Mouse (Mus musculus) limb, embryonic 13.5 days (tissue): Measurements from ENCODE around the gene Tardbp. TPM values are rescaled to one million over a fixed set of nuclear protein-coding genes. Genes with fewer than 3 reads are reported as not detected.

ENCODE experiments used
- ATAC-seq: fragments of 200-750 bp; cut with Nextera tagmentation; 2 replicates; pipeline ENCODE4 v1.8.0; 2017; ENCODE audit warnings: low read depth, moderate number of reproducible peaks, moderate TSS enrichment; ENCODE audit not compliant: low FRiP score
- H3K27ac ChIP-seq: fragments of 300-500 bp; sonication (generic); 2 replicates; pipeline ENCODE4 v1.5.1; 2015; ENCODE audit warnings: inconsistent platforms, mild to moderate bottlenecking, moderate library complexity
- H3K27me3 ChIP-seq: fragments of 300-500 bp; sonication (generic); 2 replicates; pipeline ENCODE4 v1.6.1; 2015; ENCODE audit warnings: mild to moderate bottlenecking, inconsistent platforms
- H3K36me3 ChIP-seq: fragments of 300-500 bp; sonication (generic); 2 replicates; pipeline ENCODE4 v1.6.1; 2015; ENCODE audit warnings: inconsistent platforms, mild to moderate bottlenecking, moderate library complexity
- H3K4me1 ChIP-seq: fragments of 300-500 bp; sonication (generic); 2 replicates; pipeline ENCODE4 v1.6.1; 2015; ENCODE audit warnings: inconsistent platforms
- H3K4me2 ChIP-seq: fragments of 300-500 bp; sonication (generic); replicated peaks from 2 replicates; pipeline ENCODE4 v1.6.1; 2015; ENCODE audit warnings: inconsistent platforms, mild to moderate bottlenecking, moderate library complexity
- H3K4me3 ChIP-seq: fragments of 300-500 bp; sonication (generic); 2 replicates; pipeline ENCODE4 v1.5.1; 2015; ENCODE audit warnings: moderate library complexity, mild to moderate bottlenecking, inconsistent platforms
- H3K9ac ChIP-seq: fragments of 300-500 bp; sonication (generic); 2 replicates; pipeline ENCODE4 v1.6.1; 2015; ENCODE audit warnings: mild to moderate bottlenecking, inconsistent platforms
- H3K9me3 ChIP-seq: fragments of 300-500 bp; sonication (generic); 2 replicates; pipeline ENCODE4 v1.6.1; 2016; ENCODE audit warnings: inconsistent platforms
- WGBS: fragments of 180-500 bp; shearing (Covaris S2); methylation state at CpG from one replicate; pipeline ENCODE4 v1.1.7; 2015; 5-methylcytosine and 5-hydroxymethylcytosine counted together
- polyA plus RNA-seq: library from polyadenylated mRNA; unstranded; fragments of >200 nt; fragmentation: Nextera tagmentation; extraction: Ambion mirVana; gene quantifications from 2 replicates; pipeline ENCODE4 v1.2.1, GENCODE M21; 2015

The Tardbp gene
- polyA plus RNA-seq, 1 experiment from 2014 or later: 363 TPM

DNA sequence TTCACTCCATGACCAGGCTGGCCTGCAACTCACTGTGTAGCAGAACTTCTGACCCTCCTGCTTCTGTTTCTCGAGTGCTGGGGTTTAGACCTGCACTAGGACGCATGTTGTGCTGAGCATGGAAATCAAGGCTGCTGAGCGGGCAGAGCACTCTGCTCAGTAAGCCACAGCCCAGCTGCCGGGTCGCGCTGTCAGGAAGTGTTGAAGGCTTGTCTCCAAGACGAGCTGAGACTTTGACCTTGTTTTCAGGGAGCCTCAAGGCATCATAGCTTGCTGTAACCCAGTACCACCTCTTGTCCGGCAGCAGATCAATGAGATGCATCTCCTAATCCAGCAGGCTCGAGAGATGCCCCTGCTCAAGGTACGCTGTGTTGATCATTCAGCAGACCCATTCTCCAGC, 56.7 kb downstream of the Tardbp start:
- no peaks in the 10 kb centered on the region for H3K4me1 ChIP-seq
- no peak overlapping the region for H3K27ac ChIP-seq
- peaks cover 100% of the 10 kb centered on the region for H3K36me3 ChIP-seq
- H3K27me3 ChIP-seq: no peaks in the 10 kb centered on the region
- no peak overlapping the region for H3K4me2 ChIP-seq
- ATAC-seq: no peak
- WGBS: 88% methylated on average over 10 of the region's 10 CpGs
- H3K9ac ChIP-seq: no peak overlapping the region
- no peaks in the 10 kb centered on the region for H3K9me3 ChIP-seq
- H3K4me3 ChIP-seq: no peak overlapping the region

DNA sequence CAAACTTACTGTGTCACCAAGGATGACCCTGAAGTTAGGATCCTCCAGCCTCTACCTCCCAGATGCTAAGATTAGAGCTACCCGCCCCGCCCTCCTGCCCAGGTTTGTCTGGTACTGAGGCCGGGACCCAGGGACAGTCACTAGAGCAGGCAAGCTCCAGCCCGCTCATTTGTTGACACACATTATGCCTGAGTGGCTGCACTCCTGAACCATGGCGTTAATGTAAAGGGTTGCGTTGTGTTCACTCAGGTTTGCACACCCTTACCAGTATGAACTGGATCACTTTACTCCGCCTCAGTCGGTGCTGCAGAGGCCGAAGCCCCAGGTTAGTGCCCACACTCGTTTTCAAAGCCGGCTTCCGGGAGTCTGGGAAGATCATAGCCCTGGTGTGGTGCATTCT, 63.2 kb downstream of the Tardbp start:
- no peak for ATAC-seq
- Histone ChIP-seq H3K9me3 (no peaks in the 10 kb centered on the region), H3K4me2 (no peak overlapping the region), H3K4me1 (peaks cover 6% of the 10 kb centered on the region), H3K27ac (no peak overlapping the region), H3K9ac (no peak overlapping the region), H3K4me3 (no peak overlapping the region), H3K36me3 (peaks cover 90% of the 10 kb centered on the region), H3K27me3 (no peaks in the 10 kb centered on the region)
- 95% methylated on average over 12 of the region's 12 CpGs for WGBS

DNA sequence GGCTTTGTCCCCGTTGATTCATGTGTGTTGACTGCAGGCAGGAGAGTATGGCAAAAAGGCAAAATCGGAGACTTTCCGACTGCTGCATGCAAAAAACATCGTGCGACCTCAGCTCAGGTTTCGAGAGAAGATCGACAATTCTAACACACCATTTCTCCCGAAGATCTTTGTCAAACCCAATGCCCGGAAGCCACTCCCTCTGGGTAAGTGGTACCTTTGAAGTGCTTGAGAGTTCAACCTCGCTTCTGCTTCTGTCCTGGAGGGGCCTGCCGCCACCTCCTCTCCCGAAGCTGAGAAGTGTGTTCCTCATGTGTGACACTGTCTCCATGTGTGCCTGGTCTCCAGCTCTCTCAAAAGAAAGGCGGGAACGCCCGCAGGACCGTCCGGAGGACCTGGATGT, 64.1 kb downstream of the Tardbp start:
- no peak for ATAC-seq
- no peaks in the 10 kb centered on the region for H3K9me3 ChIP-seq
- peaks cover 8% of the 10 kb centered on the region for H3K4me1 ChIP-seq
- no peak overlapping the region for H3K4me3 ChIP-seq
- peaks cover 81% of the 10 kb centered on the region for H3K36me3 ChIP-seq
- H3K27me3 ChIP-seq: no peaks in the 10 kb centered on the region
- no peak overlapping the region for H3K27ac ChIP-seq
- H3K4me2 ChIP-seq: no peak overlapping the region
- no peak overlapping the region for H3K9ac ChIP-seq
- 96% methylated on average over 17 of the region's 17 CpGs for WGBS

Other genes with a start within 250 kb of the Tardbp start
- gene Ubiad1, start 182.2 kb downstream of the Tardbp start, polyA plus RNA-seq: 21.3 and 23.1 TPM in 2 replicates
- 15.8 and 16.5 TPM in 2 replicates for gene Mtor, start 178.4 kb downstream of the Tardbp start, polyA plus RNA-seq
- gene Angptl7, start 126.6 kb downstream of the Tardbp start, polyA plus RNA-seq: 1.3 and 2.0 TPM in 2 replicates
- 103 TPM in 2 replicates for gene Exosc10, start 68.6 kb downstream of the Tardbp start, polyA plus RNA-seq
- gene Srm, start 35.5 kb downstream of the Tardbp start, polyA plus RNA-seq: 216 and 223 TPM in 2 replicates
- 0.15 and 0.27 TPM in 2 replicates for gene Masp2, start 24.5 kb downstream of the Tardbp start, polyA plus RNA-seq
- not detected in 2 replicates for gene Gm572, start 16.3 kb upstream of the Tardbp start, polyA plus RNA-seq
- 4.1 and 4.5 TPM in 2 replicates for gene Casz1, start 177.4 kb upstream of the Tardbp start, polyA plus RNA-seq